Mouse (Mus musculus) embryonic facial prominence, embryonic 10.5 days (tissue): ENCODE data around the gene Isg15. TPM values are rescaled to one million over a fixed set of nuclear protein-coding genes. Genes with fewer than 3 reads are reported as not detected.
A peak's percentile ranks its signal among the peaks of the same experiment; 100 is the strongest.

Experiments
- DNase-seq: peaks from one replicate; pipeline ENCODE4 v3.0.0-alpha.2; 2017; ENCODE audit warnings: low spot score
- H3K27ac ChIP-seq: fragments of 300-500 bp; sonication (generic); replicated peaks from 2 replicates; pipeline ENCODE4 v1.5.1; 2016; ENCODE audit warnings: mild to moderate bottlenecking
- H3K27me3 ChIP-seq: fragments of 300-500 bp; sonication (generic); replicated peaks from 2 replicates; pipeline ENCODE4 v1.6.1; 2016; ENCODE audit warnings: low read depth, mild to moderate bottlenecking; ENCODE audit not compliant: poor library complexity, severe bottlenecking
- H3K36me3 ChIP-seq: fragments of 300-500 bp; sonication (generic); replicated peaks from 2 replicates; pipeline ENCODE4 v1.6.1; 2016; ENCODE audit warnings: mild to moderate bottlenecking, moderate library complexity
- H3K4me1 ChIP-seq: fragments of 300-500 bp; sonication (generic); 2 replicates; pipeline ENCODE4 v1.6.1; 2016
- H3K4me3 ChIP-seq: fragments of 300-500 bp; sonication (generic); 2 replicates; pipeline ENCODE4 v1.5.1; 2016; ENCODE audit warnings: mild to moderate bottlenecking, moderate library complexity
- H3K9me3 ChIP-seq: fragments of 300-500 bp; sonication (generic); 2 replicates; pipeline ENCODE4 v1.6.1; 2016; ENCODE audit warnings: mild to moderate bottlenecking
- WGBS: fragments of 180-500 bp; shearing (Covaris S2); methylation state at CpG from one replicate; pipeline ENCODE4 v1.1.7; 2016; 5-methylcytosine and 5-hydroxymethylcytosine counted together
- polyA plus RNA-seq: library from polyadenylated mRNA; unstranded; fragments of >200 nt; fragmentation: Nextera tagmentation; extraction: Ambion mirVana; gene quantifications from 2 replicates; pipeline ENCODE4 v1.2.1, GENCODE M21; 2016

Gene Isg15
- polyA plus RNA-seq: 0.34 and 0.47 TPM in 2 replicates

- Histone ChIP-seq H3K27ac (no peak within 1 kb of the TSS), H3K27me3 (peaks cover 43% of the 10 kb centered on the region), H3K4me3 (no peak within 1 kb of the TSS), H3K4me1 (peaks cover 44% of the 10 kb centered on the region), H3K36me3 (no peaks in the 10 kb centered on the region), H3K9me3 (no peaks in the 10 kb centered on the region)
- DNase-seq: no peak
- WGBS: 65% methylated on average over 10 of the region's 10 CpGs
These were observed at the start of gene Isg15 for GRCm38 (mm10) chr4:156200623-156201475. Isg15 (minus strand) TSS chr4:156200818.

- Histone ChIP-seq H3K27me3 (peaks cover 37% of the 10 kb centered on the region), H3K36me3 (peaks cover 58% of the 10 kb centered on the region), H3K4me1 (peaks cover 17% of the 10 kb centered on the region), H3K9me3 (no peaks in the 10 kb centered on the region), H3K4me3 (no peak overlapping the region), H3K27ac (no peak overlapping the region)
- 70% methylated on average over 11 of the region's 11 CpGs for WGBS
- no peak for DNase-seq
These were observed 48.9 kb upstream of the Isg15 start for GRCm38 (mm10) chr4:156249567-156249966.

GRCm38 (mm10) chr4:156236651-156237447, 36.2 kb upstream of the Isg15 start:
- H3K4me1 ChIP-seq: peaks cover 21% of the 10 kb centered on the region
- peak overlapping the region; percentile 74 for H3K4me3 ChIP-seq
- no peaks in the 10 kb centered on the region for H3K27me3 ChIP-seq
- no peaks in the 10 kb centered on the region for H3K9me3 ChIP-seq
- peak; percentile 54 for DNase-seq
- WGBS: 24% methylated on average over 58 of the region's 60 CpGs
- H3K27ac ChIP-seq: peak overlapping the region; percentile 89
- peaks cover 65% of the 10 kb centered on the region for H3K36me3 ChIP-seq

- under 1% methylated on average over 90 of the region's 90 CpGs for WGBS
- H3K27me3 ChIP-seq: no peaks in the 10 kb centered on the region
- peaks cover 65% of the 10 kb centered on the region for H3K36me3 ChIP-seq
- no peaks in the 10 kb centered on the region for H3K9me3 ChIP-seq
- H3K4me1 ChIP-seq: peaks cover 21% of the 10 kb centered on the region
- peak within 1 kb of the TSS; percentile 74 for H3K4me3 ChIP-seq
- peak within 1 kb of the TSS; percentile 91 for H3K27ac ChIP-seq
- DNase-seq: peak; percentile 96
These were observed 35.4 kb upstream of the Isg15 start, which contains the start of gene Noc2l for GRCm38 (mm10) chr4:156235808-156236533. Noc2l (plus strand) TSS chr4:156236010.

- Histone ChIP-seq H3K4me3 (peak overlapping the region; percentile 74), H3K27ac (peak overlapping the region; percentile 89), H3K27me3 (no peaks in the 10 kb centered on the region), H3K9me3 (no peaks in the 10 kb centered on the region), H3K36me3 (peaks cover 65% of the 10 kb centered on the region), H3K4me1 (peaks cover 21% of the 10 kb centered on the region)
- DNase-seq: peak; percentile 59
- under 1% methylated on average over 15 of the region's 15 CpGs for WGBS
These were observed 34.7 kb upstream of the Isg15 start for GRCm38 (mm10) chr4:156235360-156235770.

- Histone ChIP-seq H3K27ac (peak within 1 kb of the TSS; percentile 91), H3K4me3 (peak within 1 kb of the TSS; percentile 74), H3K27me3 (no peaks in the 10 kb centered on the region), H3K4me1 (peaks cover 21% of the 10 kb centered on the region), H3K9me3 (no peaks in the 10 kb centered on the region), H3K36me3 (peaks cover 65% of the 10 kb centered on the region)
- WGBS: under 1% methylated on average over 41 of the region's 48 CpGs
- peak; percentile 88 for DNase-seq
These were observed 34.1 kb upstream of the Isg15 start, which contains the start of gene Plekhn1 for GRCm38 (mm10) chr4:156234701-156235213. Plekhn1 (minus strand) TSS chr4:156234857.

GRCm38 (mm10) chr4:156234021-156234501, 33.4 kb upstream of the Isg15 start:
- Histone ChIP-seq H3K36me3 (peaks cover 65% of the 10 kb centered on the region), H3K27ac (peak overlapping the region; percentile 91), H3K9me3 (no peaks in the 10 kb centered on the region), H3K4me3 (peak overlapping the region; percentile 69), H3K4me1 (peaks cover 21% of the 10 kb centered on the region), H3K27me3 (no peaks in the 10 kb centered on the region)
- DNase-seq: peak; percentile 69
- WGBS: 2% methylated on average over 17 of the region's 17 CpGs

GRCm38 (mm10) chr4:156228393-156229024, 27.9 kb upstream of the Isg15 start:
- H3K27me3 ChIP-seq: no peaks in the 10 kb centered on the region
- H3K27ac ChIP-seq: peak overlapping the region; percentile 30; the same call in 1 of the 2 replicates
- H3K36me3 ChIP-seq: peaks cover 50% of the 10 kb centered on the region
- peak overlapping the region; percentile 33 for H3K4me3 ChIP-seq
- DNase-seq: no peak
- H3K4me1 ChIP-seq: peaks cover 16% of the 10 kb centered on the region
- H3K9me3 ChIP-seq: no peaks in the 10 kb centered on the region
- WGBS: 24% methylated on average over 12 of the region's 12 CpGs

GRCm38 (mm10) chr4:156227752-156228392, 27.3 kb upstream of the Isg15 start:
- H3K4me3 ChIP-seq: peak overlapping the region; percentile 33
- H3K27me3 ChIP-seq: no peaks in the 10 kb centered on the region
- WGBS: 33% methylated on average over 18 of the region's 18 CpGs

GRCm38 (mm10) chr4:156224276-156224675, 23.7 kb upstream of the Isg15 start:
- WGBS: 81% methylated on average over 2 of the region's 2 CpGs
- Histone ChIP-seq H3K4me1 (peaks cover 11% of the 10 kb centered on the region), H3K27ac (no peak overlapping the region), H3K4me3 (no peak overlapping the region), H3K36me3 (peaks cover 19% of the 10 kb centered on the region), H3K27me3 (no peaks in the 10 kb centered on the region), H3K9me3 (no peaks in the 10 kb centered on the region)
- no peak for DNase-seq

More at GRCm38 (mm10) chr4:156227752-156228392, 27.3 kb upstream of the Isg15 start:
- no peaks in the 10 kb centered on the region for H3K9me3 ChIP-seq
- H3K27ac ChIP-seq: peak overlapping the region; percentile 30; the same call in 1 of the 2 replicates
- peaks cover 45% of the 10 kb centered on the region for H3K36me3 ChIP-seq
- peaks cover 11% of the 10 kb centered on the region for H3K4me1 ChIP-seq
- DNase-seq: no peak

GRCm38 (mm10) chr4:156219936-156220335, 19.3 kb upstream of the Isg15 start:
- no peak for DNase-seq
- H3K4me1 ChIP-seq: peaks cover 5% of the 10 kb centered on the region; the same call in 1 of the 2 replicates
- WGBS: 90% methylated on average over 11 of the region's 11 CpGs

More at GRCm38 (mm10) chr4:156219936-156220335, 19.3 kb upstream of the Isg15 start:
- peaks cover 10% of the 10 kb centered on the region; the same call in 1 of the 2 replicates for H3K36me3 ChIP-seq
- no peak overlapping the region for H3K4me3 ChIP-seq
- H3K27me3 ChIP-seq: no peaks in the 10 kb centered on the region
- H3K9me3 ChIP-seq: no peaks in the 10 kb centered on the region
- H3K27ac ChIP-seq: no peak overlapping the region
